Mouse (Mus musculus) lung, postnatal 0 days (tissue): Measurements from ENCODE around the gene Lrrc7.

ENCODE experiments used
- CTCF ChIP-seq: IDR thresholded peaks from 2 replicates; pipeline ENCODE4 v1.5.1; 2016; ENCODE audit warnings: antibody characterized with exemption, mild to moderate bottlenecking
- EP300 ChIP-seq: IDR thresholded peaks from 2 replicates; pipeline ENCODE4 v1.6.1; 2016; ENCODE audit warnings: antibody characterized with exemption, mild to moderate bottlenecking, control low read depth

GRCm38 (mm10) chr3:158195426-158195825 lies 366.6 kb downstream of the Lrrc7 start:
- no peak for TF ChIP-seq CTCF
- no peak for TF ChIP-seq EP300
